Mouse (Mus musculus) limb, embryonic 13.5 days (tissue): ENCODE measurements around the gene Prr15l. TPM values are rescaled to one million over a fixed set of nuclear protein-coding genes. Genes with fewer than 3 reads are reported as not detected.

ENCODE experiments used
- ATAC-seq: fragments of 200-750 bp; cut with Nextera tagmentation; 2 replicates; pipeline ENCODE4 v1.8.0; 2017; ENCODE audit warnings: low read depth, moderate number of reproducible peaks, moderate TSS enrichment; ENCODE audit not compliant: low FRiP score
- H3K27ac ChIP-seq: fragments of 300-500 bp; sonication (generic); 2 replicates; pipeline ENCODE4 v1.5.1; 2015; ENCODE audit warnings: inconsistent platforms, mild to moderate bottlenecking, moderate library complexity
- H3K27me3 ChIP-seq: fragments of 300-500 bp; sonication (generic); 2 replicates; pipeline ENCODE4 v1.6.1; 2015; ENCODE audit warnings: mild to moderate bottlenecking, inconsistent platforms
- H3K36me3 ChIP-seq: fragments of 300-500 bp; sonication (generic); 2 replicates; pipeline ENCODE4 v1.6.1; 2015; ENCODE audit warnings: inconsistent platforms, mild to moderate bottlenecking, moderate library complexity
- H3K4me1 ChIP-seq: fragments of 300-500 bp; sonication (generic); 2 replicates; pipeline ENCODE4 v1.6.1; 2015; ENCODE audit warnings: inconsistent platforms
- H3K4me2 ChIP-seq: fragments of 300-500 bp; sonication (generic); replicated peaks from 2 replicates; pipeline ENCODE4 v1.6.1; 2015; ENCODE audit warnings: inconsistent platforms, mild to moderate bottlenecking, moderate library complexity
- H3K4me3 ChIP-seq: fragments of 300-500 bp; sonication (generic); 2 replicates; pipeline ENCODE4 v1.5.1; 2015; ENCODE audit warnings: moderate library complexity, mild to moderate bottlenecking, inconsistent platforms
- H3K9ac ChIP-seq: fragments of 300-500 bp; sonication (generic); 2 replicates; pipeline ENCODE4 v1.6.1; 2015; ENCODE audit warnings: mild to moderate bottlenecking, inconsistent platforms
- H3K9me3 ChIP-seq: fragments of 300-500 bp; sonication (generic); 2 replicates; pipeline ENCODE4 v1.6.1; 2016; ENCODE audit warnings: inconsistent platforms
- WGBS: fragments of 180-500 bp; shearing (Covaris S2); methylation state at CpG from one replicate; pipeline ENCODE4 v1.1.7; 2015; 5-methylcytosine and 5-hydroxymethylcytosine counted together
- polyA plus RNA-seq: library from polyadenylated mRNA; unstranded; fragments of >200 nt; fragmentation: Nextera tagmentation; extraction: Ambion mirVana; gene quantifications from 2 replicates; pipeline ENCODE4 v1.2.1, GENCODE M21; 2015

The Prr15l gene
- polyA plus RNA-seq, 1 experiment from 2014 or later, result 0.97 TPM

GRCm38 (mm10) chr11:96938426-96938800 lies 10.5 kb downstream of the Prr15l start:
- WGBS, result 88% methylated on average over 6 of the region's 6 CpGs
- no peaks in the 10 kb centered on the region for H3K36me3 ChIP-seq
- no peaks in the 10 kb centered on the region for H3K27me3 ChIP-seq
- peaks cover 7% of the 10 kb centered on the region for H3K4me1 ChIP-seq
- no peaks in the 10 kb centered on the region for H3K9me3 ChIP-seq
- no peak for ATAC-seq
- 0 out of 2 replicates have a peak overlapping the region, but pooled peaks have one; percentile 15 for H3K27ac ChIP-seq
- no peak overlapping the region for H3K4me2 ChIP-seq
- no peak overlapping the region for H3K4me3 ChIP-seq
- no peak overlapping the region for H3K9ac ChIP-seq

DNA sequence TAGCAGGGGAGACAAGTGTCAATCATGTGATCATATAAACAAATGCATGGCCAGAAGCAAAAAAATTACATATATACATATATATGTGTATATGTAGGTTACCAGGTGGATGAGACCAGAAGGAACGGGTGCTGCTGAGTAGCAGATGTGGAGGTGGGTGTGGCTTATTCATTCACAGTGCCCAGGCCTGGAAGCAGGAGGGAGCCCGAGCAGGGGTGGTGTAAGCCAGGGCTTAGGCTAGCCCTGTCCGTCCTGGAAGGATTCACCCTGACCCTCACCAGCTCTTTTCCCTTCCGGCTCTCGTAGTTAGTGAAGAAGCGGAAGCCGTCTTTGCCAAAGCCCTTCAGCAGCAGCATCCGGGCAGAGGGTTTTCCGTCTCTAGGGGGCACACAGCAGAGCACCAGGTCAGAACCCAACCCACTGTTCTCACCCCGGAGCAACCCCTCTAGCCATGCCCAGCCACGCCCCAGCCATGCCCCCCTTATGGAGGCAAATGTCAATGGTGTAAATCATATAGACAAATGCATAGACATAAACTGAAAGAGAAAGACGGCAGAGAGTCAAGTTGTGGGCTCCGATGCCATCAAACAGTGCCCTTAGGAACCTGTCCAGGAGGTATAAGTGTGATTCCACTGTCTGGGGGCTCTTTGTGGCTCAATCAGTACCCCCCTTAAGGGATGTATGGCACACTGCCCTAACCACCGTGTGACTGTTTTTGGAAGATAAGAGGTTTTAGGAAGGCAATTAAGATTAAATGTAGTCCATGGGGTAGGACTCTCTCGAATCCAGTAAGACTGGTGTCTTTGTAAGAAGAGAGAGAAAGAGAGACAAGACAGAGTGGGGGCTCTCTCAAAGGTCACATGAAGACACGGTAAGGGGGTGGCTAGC lies 12.9 kb downstream of the Prr15l start:
- no peak overlapping the region for H3K9ac ChIP-seq
- no peak overlapping the region for H3K4me2 ChIP-seq
- H3K9me3 ChIP-seq, result no peaks in the 10 kb centered on the region
- no peak overlapping the region for H3K27ac ChIP-seq
- H3K36me3 ChIP-seq, result no peaks in the 10 kb centered on the region
- H3K4me3 ChIP-seq, result no peak overlapping the region
- WGBS, result 76% methylated on average over 16 of the region's 16 CpGs
- H3K27me3 ChIP-seq, result no peaks in the 10 kb centered on the region
- H3K4me1 ChIP-seq, result peaks cover 15% of the 10 kb centered on the region
- no peak for ATAC-seq

- peaks cover 15% of the 10 kb centered on the region for H3K4me1 ChIP-seq
- WGBS, result 74% methylated on average over 6 of the region's 6 CpGs
- no peak for ATAC-seq
- no peaks in the 10 kb centered on the region for H3K9me3 ChIP-seq
- H3K4me2 ChIP-seq, result no peak overlapping the region
- H3K4me3 ChIP-seq, result no peak overlapping the region
- H3K27me3 ChIP-seq, result no peaks in the 10 kb centered on the region
- no peak overlapping the region for H3K27ac ChIP-seq
- no peak overlapping the region for H3K9ac ChIP-seq
- H3K36me3 ChIP-seq, result no peaks in the 10 kb centered on the region
These were observed 14.2 kb downstream of the Prr15l start for GRCm38 (mm10) chr11:96941989-96942590.

DNA sequence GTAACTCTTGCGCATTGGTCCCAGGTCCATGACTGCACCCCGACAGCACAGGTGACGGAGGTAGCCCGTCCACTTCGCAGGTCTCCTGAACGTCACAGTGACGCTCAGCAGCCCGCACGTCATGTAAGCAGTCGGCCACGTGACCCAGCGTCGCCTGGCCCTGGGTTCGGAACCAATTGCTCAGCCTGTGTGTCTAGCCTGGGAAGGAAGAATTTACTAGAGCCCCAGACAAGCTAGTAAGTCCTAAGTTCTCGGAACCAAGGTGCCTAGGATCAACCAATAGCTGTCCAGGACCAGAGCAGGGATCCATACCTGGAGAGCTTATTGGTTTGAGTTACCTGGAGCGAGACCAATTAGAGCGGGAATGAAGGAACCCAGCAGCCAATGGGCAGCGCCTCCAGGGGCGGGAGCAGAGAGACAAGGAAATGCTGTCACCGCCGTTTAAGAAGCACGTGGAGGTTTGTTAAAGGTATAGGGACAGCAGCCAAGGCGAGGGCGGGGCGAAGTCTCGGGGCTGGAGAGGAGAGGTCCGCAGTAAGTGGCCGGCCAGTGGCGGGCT lies 15.9 kb downstream of the Prr15l start, which contains the start of gene Pnpo:
Gene Pnpo, minus strand, starts transcription at position 241 of the 559 bp plus-strand sequence.
- Histone ChIP-seq H3K9ac (peak within 1 kb of the TSS; percentile 69), H3K4me2 (peak within 1 kb of the TSS; percentile 86), H3K27me3 (no peaks in the 10 kb centered on the region), H3K9me3 (no peaks in the 10 kb centered on the region), H3K4me1 (peaks cover 15% of the 10 kb centered on the region), H3K4me3 (peak within 1 kb of the TSS; percentile 56), H3K36me3 (no peaks in the 10 kb centered on the region), H3K27ac (no peak within 1 kb of the TSS)
- under 1% methylated on average over 29 of the region's 29 CpGs for WGBS
- peak; percentile 98 for ATAC-seq

- no peak for ATAC-seq
- no peaks in the 10 kb centered on the region for H3K9me3 ChIP-seq
- 80% methylated on average over 14 of the region's 14 CpGs for WGBS
- H3K27me3 ChIP-seq, result no peaks in the 10 kb centered on the region
- no peak overlapping the region for H3K9ac ChIP-seq
- H3K4me3 ChIP-seq, result peak overlapping the region; percentile 56; the same call in 1 of the 2 replicates
- H3K4me1 ChIP-seq, result peaks cover 15% of the 10 kb centered on the region
- H3K4me2 ChIP-seq, result peak overlapping the region; percentile 86
- H3K27ac ChIP-seq, result no peak overlapping the region
- peaks cover 7% of the 10 kb centered on the region; the same call in 1 of the 2 replicates for H3K36me3 ChIP-seq
These were observed 17.1 kb downstream of the Prr15l start for GRCm38 (mm10) chr11:96944844-96945580.

- H3K4me3 ChIP-seq, result no peak overlapping the region
- no peak overlapping the region for H3K4me2 ChIP-seq
- no peaks in the 10 kb centered on the region for H3K27me3 ChIP-seq
- ATAC-seq, result no peak
- peaks cover 15% of the 10 kb centered on the region for H3K4me1 ChIP-seq
- H3K9ac ChIP-seq, result no peak overlapping the region
- H3K9me3 ChIP-seq, result no peaks in the 10 kb centered on the region
- peaks cover 20% of the 10 kb centered on the region for H3K36me3 ChIP-seq
- 56% methylated on average over 9 of the region's 9 CpGs for WGBS
- no peak overlapping the region for H3K27ac ChIP-seq
These were observed 18.6 kb downstream of the Prr15l start for GRCm38 (mm10) chr11:96946498-96946897.

DNA sequence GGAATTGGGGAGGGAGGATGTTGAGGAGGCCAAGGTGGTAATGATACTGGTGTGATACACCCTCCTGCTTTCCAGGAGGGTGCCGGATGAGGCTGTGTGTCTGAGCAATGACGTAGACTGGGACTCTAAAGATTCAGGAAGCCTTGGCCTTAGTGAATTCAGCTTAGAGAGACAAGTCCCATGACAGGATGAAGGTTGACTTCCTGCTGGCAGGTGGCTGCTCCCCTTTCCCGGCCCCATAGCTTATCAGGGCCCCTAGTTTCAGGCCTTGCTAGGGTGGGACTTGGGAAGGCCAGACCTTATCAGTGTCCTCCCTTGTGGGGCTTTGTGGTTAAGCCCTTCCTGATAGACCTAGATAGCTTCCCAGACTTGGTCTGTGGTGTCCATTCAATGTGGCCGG lies 19.9 kb downstream of the Prr15l start:
- 94% methylated on average over 4 of the region's 4 CpGs for WGBS
- Histone ChIP-seq H3K9ac (no peak overlapping the region), H3K27me3 (no peaks in the 10 kb centered on the region), H3K9me3 (no peaks in the 10 kb centered on the region), H3K4me1 (peaks cover 15% of the 10 kb centered on the region), H3K4me2 (no peak overlapping the region), H3K4me3 (no peak overlapping the region), H3K36me3 (peaks cover 34% of the 10 kb centered on the region), H3K27ac (no peak overlapping the region)
- ATAC-seq, result no peak

GRCm38 (mm10) chr11:96950767-96951166 lies 22.9 kb downstream of the Prr15l start:
- H3K27me3 ChIP-seq, result no peaks in the 10 kb centered on the region
- no peak overlapping the region for H3K9ac ChIP-seq
- WGBS, result 91% methylated on average over 3 of the region's 3 CpGs
- no peaks in the 10 kb centered on the region for H3K9me3 ChIP-seq
- no peak overlapping the region for H3K4me3 ChIP-seq
- no peaks in the 10 kb centered on the region for H3K4me1 ChIP-seq
- no peak for ATAC-seq
- H3K36me3 ChIP-seq, result peaks cover 61% of the 10 kb centered on the region
- no peak overlapping the region for H3K4me2 ChIP-seq
- H3K27ac ChIP-seq, result no peak overlapping the region

DNA sequence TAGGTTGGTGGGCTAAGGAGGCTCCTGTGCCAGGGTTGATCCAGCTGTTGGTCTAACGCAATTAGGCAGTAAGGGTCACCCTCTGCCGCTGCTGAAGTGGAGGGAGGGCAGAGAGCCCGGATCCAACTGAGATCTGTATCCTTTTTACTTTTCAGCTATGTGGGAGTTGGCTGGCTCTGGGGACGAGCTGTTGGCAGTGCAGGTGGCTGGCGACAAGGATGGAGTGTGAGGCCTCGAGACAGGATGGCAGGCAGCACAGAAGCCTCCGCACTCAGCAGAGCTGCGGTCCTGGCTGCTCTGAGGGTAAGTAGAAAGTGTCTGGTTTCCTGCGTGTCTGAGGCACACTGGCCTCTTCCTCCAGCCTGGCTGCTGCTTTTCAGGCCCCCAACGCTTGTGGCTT lies 24.5 kb downstream of the Prr15l start:
- Histone ChIP-seq H3K4me3 (no peak overlapping the region), H3K9me3 (no peaks in the 10 kb centered on the region), H3K4me2 (no peak overlapping the region), H3K27me3 (no peaks in the 10 kb centered on the region), H3K4me1 (no peaks in the 10 kb centered on the region), H3K27ac (no peak overlapping the region), H3K36me3 (peaks cover 77% of the 10 kb centered on the region), H3K9ac (no peak overlapping the region)
- ATAC-seq, result no peak
- WGBS, result 84% methylated on average over 10 of the region's 10 CpGs

- Histone ChIP-seq H3K4me1 (no peaks in the 10 kb centered on the region), H3K9ac (no peak overlapping the region), H3K27me3 (no peaks in the 10 kb centered on the region), H3K4me3 (no peak overlapping the region), H3K9me3 (no peaks in the 10 kb centered on the region), H3K4me2 (no peak overlapping the region), H3K27ac (no peak overlapping the region), H3K36me3 (peaks cover 82% of the 10 kb centered on the region)
- ATAC-seq, result no peak
- 74% methylated on average over 6 of the region's 6 CpGs for WGBS
These were observed 25.0 kb downstream of the Prr15l start for GRCm38 (mm10) chr11:96952896-96953295.

- WGBS, result 90% methylated on average over 4 of the region's 4 CpGs
These were observed 27.2 kb downstream of the Prr15l start for GRCm38 (mm10) chr11:96955094-96955493.

More at GRCm38 (mm10) chr11:96955094-96955493, 27.2 kb downstream of the Prr15l start:
- no peak for ATAC-seq
- Histone ChIP-seq H3K9ac (no peak overlapping the region), H3K4me3 (no peak overlapping the region), H3K4me2 (no peak overlapping the region), H3K27me3 (no peaks in the 10 kb centered on the region), H3K27ac (no peak overlapping the region), H3K36me3 (peaks cover 93% of the 10 kb centered on the region), H3K4me1 (no peaks in the 10 kb centered on the region), H3K9me3 (no peaks in the 10 kb centered on the region)
